Mouse (Mus musculus): ENCODE data around the gene Papss2. TPM values are rescaled to one million over a fixed set of nuclear protein-coding genes. Genes with fewer than 3 reads are reported as not detected.
A peak's percentile ranks its signal among the peaks of the same experiment; 100 is the strongest.

Papss2 gene
- polyA plus RNA-seq, 1 experiment, result 4.3 TPM

DNA sequence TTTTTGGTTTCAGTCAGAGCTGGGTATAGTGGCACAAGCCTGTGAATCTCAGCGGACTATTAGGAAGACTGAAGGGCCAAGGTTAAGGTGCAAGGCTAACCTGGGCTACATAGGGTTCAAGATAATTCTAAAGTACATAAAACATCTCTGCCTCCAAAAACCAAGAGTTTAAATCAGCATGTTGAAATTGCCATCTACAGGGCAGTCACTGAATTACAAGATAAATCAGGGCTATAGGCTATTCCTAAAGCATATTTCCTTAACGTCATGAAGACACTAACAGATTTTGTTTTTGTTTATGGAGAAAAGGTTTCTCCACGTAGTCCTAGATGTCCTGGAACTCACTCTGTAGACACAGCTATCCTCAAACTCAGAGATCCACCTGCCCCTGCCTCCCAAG, 114.7 kb downstream of the Papss2 start:
- 40% methylated on average over 3 of the region's 3 CpGs for WGBS
- H3K27ac ChIP-seq (ENCODE audit: control insufficient read depth, insufficient read depth, low read depth, low read length, poor library complexity), result no peak overlapping the region
- no peak overlapping the region for H3K4me3 ChIP-seq (replicated peaks; ENCODE audit: control insufficient read depth, low read depth, low read length)
- H3K4me1 ChIP-seq (ENCODE audit: control insufficient read depth, insufficient read depth, low read length), result peaks cover 1% of the 10 kb centered on the region; the same call in 1 of the 2 replicates
- TF ChIP-seq POLR2A (IDR thresholded peaks at IDR 0.05; ENCODE audit: borderline replicate concordance, control insufficient read depth, low read depth, low read length) (no peak), CTCF (IDR thresholded peaks at IDR 0.05; ENCODE audit: control insufficient read depth, insufficient read depth, low read length) (no peak)

- TF ChIP-seq CTCF (IDR thresholded peaks at IDR 0.05; ENCODE audit: control insufficient read depth, insufficient read depth, low read length) (no peak), POLR2A (IDR thresholded peaks at IDR 0.05; ENCODE audit: borderline replicate concordance, control insufficient read depth, low read depth, low read length) (peak; percentile 65; the same call in 1 of the 2 replicates)
- H3K4me1 ChIP-seq (ENCODE audit: control insufficient read depth, insufficient read depth, low read length), result peaks cover 1% of the 10 kb centered on the region; the same call in 1 of the 2 replicates
- H3K4me3 ChIP-seq (replicated peaks; ENCODE audit: control insufficient read depth, low read depth, low read length), result peak overlapping the region; percentile 98
- H3K27ac ChIP-seq (ENCODE audit: control insufficient read depth, insufficient read depth, low read depth, low read length, poor library complexity), result peak overlapping the region; percentile 92
- WGBS, result under 1% methylated on average over 63 of the region's 63 CpGs
Measured at GRCm38 (mm10) chr19:32711761-32712541, 116.4 kb downstream of the Papss2 start.

GRCm38 (mm10) chr19:32712588-32713042, 117.0 kb downstream of the Papss2 start:
- H3K4me1 ChIP-seq (ENCODE audit: control insufficient read depth, insufficient read depth, low read length), result peaks cover 1% of the 10 kb centered on the region; the same call in 1 of the 2 replicates
- peak overlapping the region; percentile 98 for H3K4me3 ChIP-seq (replicated peaks; ENCODE audit: control insufficient read depth, low read depth, low read length)
- WGBS, result under 1% methylated on average over 11 of the region's 11 CpGs
- no peak for TF ChIP-seq CTCF (IDR thresholded peaks at IDR 0.05; ENCODE audit: control insufficient read depth, insufficient read depth, low read length)
- TF ChIP-seq POLR2A (IDR thresholded peaks at IDR 0.05; ENCODE audit: borderline replicate concordance, control insufficient read depth, low read depth, low read length), result no peak
- peak overlapping the region; percentile 92 for H3K27ac ChIP-seq (ENCODE audit: control insufficient read depth, insufficient read depth, low read depth, low read length, poor library complexity)

DNA sequence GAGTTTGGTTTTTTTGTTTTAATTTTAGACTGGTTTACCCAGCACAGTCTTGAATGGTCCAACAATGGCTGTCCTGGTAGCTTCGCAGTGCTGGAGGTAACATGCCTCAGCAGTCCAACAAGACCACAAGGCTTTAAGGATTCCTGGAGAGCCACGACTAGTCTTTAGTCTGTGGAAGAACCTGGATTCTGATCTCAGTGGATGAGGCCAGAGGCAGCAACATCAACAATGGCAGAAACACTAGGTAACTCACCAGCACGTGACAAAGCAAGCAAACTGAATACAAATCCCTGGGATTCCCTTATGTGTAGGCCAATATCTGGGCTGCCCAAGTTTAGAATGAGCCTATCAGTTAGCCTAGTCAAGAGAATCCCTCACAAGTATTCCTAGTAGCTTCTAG, 117.9 kb downstream of the Papss2 start:
- Histone ChIP-seq H3K27ac (ENCODE audit: control insufficient read depth, insufficient read depth, low read depth, low read length, poor library complexity) (no peak overlapping the region), H3K4me3 (replicated peaks; ENCODE audit: control insufficient read depth, low read depth, low read length) (no peak overlapping the region), H3K4me1 (ENCODE audit: control insufficient read depth, insufficient read depth, low read length) (peaks cover 1% of the 10 kb centered on the region; the same call in 1 of the 2 replicates)
- 83% methylated on average over 3 of the region's 3 CpGs for WGBS
- TF ChIP-seq POLR2A (IDR thresholded peaks at IDR 0.05; ENCODE audit: borderline replicate concordance, control insufficient read depth, low read depth, low read length) (no peak), CTCF (IDR thresholded peaks at IDR 0.05; ENCODE audit: control insufficient read depth, insufficient read depth, low read length) (no peak)

DNA sequence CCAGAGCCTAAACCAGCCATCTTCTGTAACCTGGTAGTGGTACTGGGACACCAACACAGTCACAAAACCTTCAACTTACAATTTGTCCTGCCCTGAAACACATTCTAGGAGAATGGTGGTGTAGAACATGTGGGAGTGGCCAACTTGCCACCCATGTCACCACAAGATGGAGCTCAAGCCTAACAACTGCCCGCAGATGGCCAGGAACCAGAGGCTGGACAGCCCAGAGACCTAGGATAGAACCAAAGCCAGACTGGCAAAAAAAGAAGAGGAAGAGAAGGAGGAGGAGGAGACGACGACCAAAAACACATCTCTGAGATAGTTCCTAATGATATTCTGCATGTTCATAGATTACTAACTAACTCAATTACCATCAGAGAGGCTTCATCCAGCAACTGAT, 119.6 kb downstream of the Papss2 start:
- WGBS, result 0% methylated on average over 3 of the region's 3 CpGs
- no peak overlapping the region for H3K4me3 ChIP-seq (replicated peaks; ENCODE audit: control insufficient read depth, low read depth, low read length)
- H3K27ac ChIP-seq (ENCODE audit: control insufficient read depth, insufficient read depth, low read depth, low read length, poor library complexity), result no peak overlapping the region
- H3K4me1 ChIP-seq (ENCODE audit: control insufficient read depth, insufficient read depth, low read length), result peaks cover 1% of the 10 kb centered on the region; the same call in 1 of the 2 replicates
- peak; percentile 93 for TF ChIP-seq CTCF (IDR thresholded peaks at IDR 0.05; ENCODE audit: control insufficient read depth, insufficient read depth, low read length)
- TF ChIP-seq POLR2A (IDR thresholded peaks at IDR 0.05; ENCODE audit: borderline replicate concordance, control insufficient read depth, low read depth, low read length), result no peak

- H3K4me1 ChIP-seq (ENCODE audit: control insufficient read depth, insufficient read depth, low read length), result peaks cover 1% of the 10 kb centered on the region; the same call in 1 of the 2 replicates
- TF ChIP-seq POLR2A (IDR thresholded peaks at IDR 0.05; ENCODE audit: borderline replicate concordance, control insufficient read depth, low read depth, low read length) (no peak), CTCF (IDR thresholded peaks at IDR 0.05; ENCODE audit: control insufficient read depth, insufficient read depth, low read length) (no peak)
- H3K27ac ChIP-seq (ENCODE audit: control insufficient read depth, insufficient read depth, low read depth, low read length, poor library complexity), result no peak overlapping the region
- no peak overlapping the region for H3K4me3 ChIP-seq (replicated peaks; ENCODE audit: control insufficient read depth, low read depth, low read length)
Measured at GRCm38 (mm10) chr19:32715681-32716080, 120.1 kb downstream of the Papss2 start.

Other genes with a start within 250 kb of the Papss2 start
- 19.7 and 21.4 TPM in 2 replicates for gene Sgms1, start 206.1 kb upstream of the Papss2 start, polyA plus RNA-seq (2011; ENCODE audit: insufficient read depth, insufficient read length, low replicate concordance, missing spikeins)
- 920 and 2,064 TPM in 2 replicates for gene Rpl9-ps6, start 129.2 kb upstream of the Papss2 start, polyA plus RNA-seq (2011; ENCODE audit: insufficient read depth, insufficient read length, low replicate concordance, missing spikeins)
- 30.4 and 51.5 TPM in 2 replicates for gene Minpp1, start 110.0 kb upstream of the Papss2 start, polyA plus RNA-seq (2011; ENCODE audit: insufficient read depth, insufficient read length, low replicate concordance, missing spikeins)
- 10.7 and 12.5 TPM in 2 replicates for gene Atad1, start 144.0 kb downstream of the Papss2 start, polyA plus RNA-seq (2011; ENCODE audit: insufficient read depth, insufficient read length, low replicate concordance, missing spikeins)
- 14.0 and 24.9 TPM in 2 replicates for gene Pten, start 161.7 kb downstream of the Papss2 start, polyA plus RNA-seq (2011; ENCODE audit: insufficient read depth, insufficient read length, low replicate concordance, missing spikeins)

All from bone marrow, adult 2 months (tissue).